Mouse (Mus musculus) embryonic fibroblast, embryonic 13.5 days (primary cell): Measurements from ENCODE around the gene 1520401A03Rik.

Experiments used
- CTCF ChIP-seq: IDR thresholded peaks from 2 replicates; pipeline ENCODE4 v1.5.1; 2011; ENCODE audit warnings: mild to moderate bottlenecking, control low read depth, low read length, moderate library complexity, borderline replicate concordance; ENCODE audit not compliant: insufficient read depth
- POLR2A ChIP-seq: IDR thresholded peaks from 2 replicates; pipeline ENCODE4 v1.6.1; 2011; ENCODE audit warnings: low read depth, mild to moderate bottlenecking, control low read depth, low read length, moderate library complexity

GRCm38 (mm10) chr17:23682530-23682929 is 40.1 kb downstream of the 1520401A03Rik start:
- no peak for TF ChIP-seq CTCF
- TF ChIP-seq POLR2A = no peak
